Mouse (Mus musculus): ENCODE data around the gene Grm4.

DNA sequence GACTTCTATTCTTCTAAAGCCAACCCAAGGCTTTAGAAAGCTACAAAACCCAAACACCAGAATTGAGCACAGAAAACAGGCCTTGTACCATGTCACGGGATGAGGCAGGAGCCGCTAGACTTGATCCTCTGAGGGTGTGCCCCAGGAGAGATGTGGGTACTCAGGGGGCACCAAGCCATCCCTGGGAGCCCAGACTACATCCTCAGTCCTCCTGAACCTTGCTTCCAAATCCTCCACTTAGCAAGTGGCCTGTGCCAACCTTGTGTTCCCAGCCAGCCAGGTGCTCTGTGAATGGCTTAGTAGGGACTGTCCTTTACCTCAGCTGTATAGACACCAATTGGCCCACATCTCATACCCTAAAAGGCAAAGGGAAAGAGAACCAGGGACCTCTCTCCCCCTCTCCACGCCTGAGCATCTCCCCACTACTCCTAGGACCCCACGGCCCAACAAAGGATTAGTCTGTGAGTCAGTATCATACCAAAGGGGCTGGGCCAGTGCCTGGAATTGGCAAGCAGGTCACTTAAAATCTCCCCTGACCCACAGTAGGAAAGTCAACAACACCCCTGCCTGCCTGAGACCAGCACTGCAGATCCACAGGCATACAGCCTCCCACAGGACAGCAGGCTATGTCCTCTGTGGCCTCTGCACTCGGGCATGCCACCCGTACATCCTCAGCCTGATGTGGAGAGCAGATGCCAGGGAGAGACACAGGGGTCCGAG is 14.2 kb downstream of the Grm4 start:
- TF ChIP-seq CTCF (IDR thresholded peaks at IDR 0.05 in 2 of 3, conservative IDR thresholded peaks at IDR 0.05 in 1 of 3; ENCODE audit: control insufficient read depth in 1 of 3, insufficient read depth in 1 of 3, low read depth in 2 of 3, low read length in 3 of 3, poor library complexity in 1 of 3, severe bottlenecking in 1 of 3) (no peak), ZNF384 (IDR thresholded peaks at IDR 0.05; ENCODE audit: low read depth, low read length) (no peak), POLR2A (IDR thresholded peaks at IDR 0.05; ENCODE audit: control insufficient read depth in 1 of 2, insufficient read depth in 1 of 2, low read depth in 1 of 2, low read length in 2 of 2, poor library complexity in 1 of 2) (no peak), EP300 (IDR thresholded peaks at IDR 0.05; ENCODE audit: low read depth in 1 of 2, low read length in 2 of 2) (no peak), GABPA (IDR thresholded peaks at IDR 0.05; ENCODE audit: low read depth, low read length) (no peak), TCF12 (IDR thresholded peaks at IDR 0.05; ENCODE audit: low read depth, low read length) (no peak), POLR2AphosphoS5 (IDR thresholded peaks at IDR 0.05; ENCODE audit: borderline replicate concordance, low read depth, low read length) (no peak), NRF1 (IDR thresholded peaks at IDR 0.05; ENCODE audit: insufficient read depth, low read depth, low read length, poor library complexity, severe bottlenecking) (no peak), ZC3H11A (IDR thresholded peaks at IDR 0.05; ENCODE audit: low read depth, low read length) (no peak), ELF1 (IDR thresholded peaks at IDR 0.05; ENCODE audit: low read depth, low read length) (no peak), MAZ (IDR thresholded peaks at IDR 0.05; ENCODE audit: low read depth, low read length) (no peak)
